Mouse (Mus musculus) activated CD4-positive, CD25-positive, alpha-beta regulatory T cell, adult 4 months (primary cell): ENCODE data around the gene Ift20. TPM values are rescaled to one million over a fixed set of nuclear protein-coding genes. Genes with fewer than 3 reads are reported as not detected.
"Not testable (repeated sequence)": the region's sequence is repeated elsewhere in the genome, so short reads cannot be mapped to it uniquely, and the experiment has no call there.

Experiments used
- ATAC-seq: one replicate; pipeline ENCODE4 v1.8.0; 2017
- polyA plus RNA-seq, 2 experiments: library from polyadenylated mRNA; unstranded; fragments of 100-300 nt; shearing (Covaris generic); gene quantifications; one replicate each; pipeline ENCODE4 v1.2.1; 2017

The Ift20 gene
- polyA plus RNA-seq, 2 experiments from 2014 or later: 114 to 134 TPM

- ATAC-seq: no peak
These were observed 32.7 kb downstream of the Ift20 start for GRCm38 (mm10) chr11:78568827-78569226.

DNA sequence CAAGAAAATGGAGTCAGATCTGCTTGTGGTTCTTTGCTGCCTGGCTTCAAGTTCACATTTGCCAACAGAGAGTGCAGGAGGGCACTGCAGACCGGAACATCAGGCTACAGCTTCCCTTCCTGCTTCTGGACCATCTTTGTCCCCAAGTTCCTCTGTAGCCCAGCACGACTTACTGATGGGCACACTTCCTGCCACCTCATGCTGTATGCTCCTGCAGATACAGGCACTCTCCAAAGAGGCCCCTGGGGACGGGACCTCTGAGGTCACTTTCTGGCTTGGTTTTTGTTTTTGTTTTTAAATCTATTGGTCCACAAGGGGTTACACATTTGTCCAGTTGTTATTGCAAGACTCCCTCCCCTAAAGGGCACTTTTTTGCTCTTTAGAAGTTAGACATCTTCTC lies 33.6 kb downstream of the Ift20 start:
- ATAC-seq: no peak

DNA sequence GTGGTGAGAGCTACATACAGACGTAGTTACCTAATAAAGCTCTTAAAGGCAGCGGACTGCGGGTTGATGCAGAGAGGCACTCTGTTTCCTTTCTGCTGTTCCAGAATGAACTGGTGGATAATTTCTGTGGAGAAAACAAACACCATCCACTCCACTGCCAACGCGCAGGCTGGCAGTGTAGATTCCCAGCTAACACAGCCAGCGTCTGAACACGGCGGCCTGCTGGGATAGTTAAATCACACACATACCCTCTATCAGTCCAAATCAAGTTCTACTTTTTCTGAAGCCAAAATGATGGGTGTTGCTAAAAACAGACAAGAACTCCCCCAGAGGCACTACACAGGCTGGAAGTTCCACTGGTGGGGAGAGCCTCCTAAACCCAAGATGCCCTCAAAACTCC lies 35.3 kb downstream of the Ift20 start:
- no peak for ATAC-seq

DNA sequence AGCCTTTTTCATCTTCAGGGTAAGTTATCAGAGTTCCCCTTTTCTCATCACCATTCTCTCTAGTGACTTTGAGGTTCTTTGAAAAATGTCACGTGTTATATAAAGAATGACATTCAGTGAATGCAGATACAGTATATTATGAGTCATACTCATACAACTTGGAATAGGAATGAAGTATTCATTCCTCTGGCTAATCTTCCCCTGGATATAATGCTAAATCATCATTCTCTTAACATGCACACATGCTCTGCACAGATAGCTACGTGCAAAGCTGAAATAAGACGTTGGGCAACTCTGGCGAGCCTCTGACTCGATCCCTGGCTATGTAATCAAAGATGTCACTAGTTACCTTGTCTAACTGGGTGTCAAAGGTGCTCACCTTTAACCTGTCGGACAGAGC lies 35.7 kb downstream of the Ift20 start:
- no peak for ATAC-seq

GRCm38 (mm10) chr11:78574031-78574430 lies 37.9 kb downstream of the Ift20 start:
- ATAC-seq: not testable (repeated sequence)

- no peak for ATAC-seq
These were observed 38.4 kb downstream of the Ift20 start for GRCm38 (mm10) chr11:78574536-78574935.

DNA sequence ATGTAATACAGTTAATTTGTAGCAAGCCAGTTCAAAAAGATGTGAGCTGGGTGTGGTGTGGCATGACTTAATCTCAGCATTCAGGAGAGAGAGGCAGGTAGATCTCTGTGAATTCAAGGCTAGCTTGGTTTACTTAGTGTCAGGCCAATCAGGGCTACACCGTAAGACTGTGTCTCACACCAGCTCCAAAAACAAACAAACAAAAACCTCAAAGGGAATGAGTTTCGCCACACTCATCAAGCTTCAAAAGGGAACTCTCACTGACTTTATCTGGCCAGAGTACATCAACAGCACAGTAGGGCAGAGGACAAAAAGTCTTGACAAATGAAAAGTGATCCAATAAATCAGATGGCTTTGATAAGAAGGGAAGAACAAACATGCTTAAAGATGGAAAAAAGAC lies 38.8 kb downstream of the Ift20 start:
- ATAC-seq: no peak

- no peak for ATAC-seq
These were observed 46.7 kb downstream of the Ift20 start for GRCm38 (mm10) chr11:78582848-78583247.

DNA sequence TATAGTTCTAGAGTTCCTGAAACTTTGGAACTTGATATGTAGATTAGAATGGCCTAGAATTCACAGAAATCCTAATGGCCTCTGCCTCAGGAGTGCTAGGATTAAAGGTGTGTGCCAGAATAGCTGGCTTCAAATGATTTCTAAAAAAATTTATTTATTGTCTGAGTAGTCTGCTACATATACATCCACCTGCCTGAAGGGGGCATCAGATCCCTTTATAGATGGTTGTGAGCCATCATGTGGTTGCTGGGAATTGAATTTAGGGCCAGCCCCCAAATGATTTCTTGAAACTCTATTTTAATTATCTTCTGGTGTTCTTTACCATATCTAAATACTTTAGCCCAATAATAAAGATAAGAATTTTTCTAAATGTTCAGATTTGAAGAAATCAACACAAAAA lies 49.9 kb downstream of the Ift20 start:
- ATAC-seq: no peak

- not testable (repeated sequence) for ATAC-seq
These were observed 51.5 kb downstream of the Ift20 start for GRCm38 (mm10) chr11:78587677-78588076.

Other genes with a start within 250 kb of the Ift20 start
- 1 to 10 TPM in 1 of 2 experiments, under 1 TPM in 1; 0.65 to 1.2 TPM for gene BC030499, start 245.5 kb upstream of the Ift20 start, polyA plus RNA-seq
- 1 to 10 TPM; 7.3 to 7.4 TPM for gene Spag5, start 234.8 kb upstream of the Ift20 start, polyA plus RNA-seq
- 1 to 10 TPM; 5.6 to 8.6 TPM for gene Aldoc, start 213.4 kb upstream of the Ift20 start, polyA plus RNA-seq
- 10 to 100 TPM; 43.6 to 66.6 TPM for gene Pigs, start 207.9 kb upstream of the Ift20 start, polyA plus RNA-seq
- 10 to 100 TPM; 17.0 to 17.6 TPM for gene Unc119, start 192.9 kb upstream of the Ift20 start, polyA plus RNA-seq
- not detected for gene Foxn1, start 149.8 kb upstream of the Ift20 start, polyA plus RNA-seq
- gene Slc13a2, start 114.1 kb upstream of the Ift20 start, polyA plus RNA-seq: not detected
- 1 to 10 TPM; 1.0 to 1.4 TPM for gene Slc46a1, start 70.7 kb upstream of the Ift20 start, polyA plus RNA-seq
- 1 to 10 TPM; 1.0 to 1.7 TPM for gene Sarm1, start 38.6 kb upstream of the Ift20 start, polyA plus RNA-seq
- not detected for gene Vtn, start 37.3 kb upstream of the Ift20 start, polyA plus RNA-seq
- not detected for gene Sebox, start 32.9 kb upstream of the Ift20 start, polyA plus RNA-seq
- gene Tmem199, start 24.2 kb upstream of the Ift20 start, polyA plus RNA-seq: 10 to 100 TPM; 47.9 to 58.6 TPM
- 10 to 100 TPM; 11.2 to 12.9 TPM for gene Poldip2, start 24.2 kb upstream of the Ift20 start, polyA plus RNA-seq
- gene Tnfaip1, start within 50 bp of the Ift20 start, polyA plus RNA-seq: 10 to 100 TPM; 12.1 to 14.6 TPM
- 10 to 100 TPM; 23.3 to 28.4 TPM for gene Tmem97, start 14.4 kb downstream of the Ift20 start, polyA plus RNA-seq
- gene Nlk, start 161.0 kb downstream of the Ift20 start, polyA plus RNA-seq: 10 to 100 TPM; 23.8 to 30.5 TPM
- 10 to 100 TPM; 38.4 to 46.6 TPM for gene Ccnq, start 215.4 kb downstream of the Ift20 start, polyA plus RNA-seq